Mouse (Mus musculus) erythroid progenitor cell, adult 5-6 weeks (primary cell): ENCODE measurements around the gene Slc25a22. TPM values are rescaled to one million over a fixed set of nuclear protein-coding genes. Genes with fewer than 3 reads are reported as not detected.

ENCODE experiments used
- ATAC-seq: replicated peaks from 2 replicates; pipeline ENCODE4 v1.8.0; 2016; ENCODE audit warnings: moderate number of reproducible peaks, mild to moderate bottlenecking, moderate TSS enrichment, inconsistent platforms; ENCODE audit not compliant: poor library complexity, low FRiP score, severe bottlenecking
- total RNA-seq, 2 experiments: library from RNA; stranded (forward) in 1 of 2; stranded (reverse) in 1 of 2; fragments of 150-400 nt in 1 of 2; fragments of 186-747, 209-891 nt in 1 of 2; gene quantifications; 2 replicates each; pipeline versions ENCODE4 v1.2.3 to v1.2.4; 2015 to 2017; ENCODE audit warnings: low replicate concordance in 2 of 2

The Slc25a22 gene
- total RNA-seq (2015; ENCODE audit: low replicate concordance) (28.5 and 37.3 TPM in 2 replicates), total RNA-seq (2017; ENCODE audit: low replicate concordance) (1.4 and 7.1 TPM in 2 replicates)

DNA sequence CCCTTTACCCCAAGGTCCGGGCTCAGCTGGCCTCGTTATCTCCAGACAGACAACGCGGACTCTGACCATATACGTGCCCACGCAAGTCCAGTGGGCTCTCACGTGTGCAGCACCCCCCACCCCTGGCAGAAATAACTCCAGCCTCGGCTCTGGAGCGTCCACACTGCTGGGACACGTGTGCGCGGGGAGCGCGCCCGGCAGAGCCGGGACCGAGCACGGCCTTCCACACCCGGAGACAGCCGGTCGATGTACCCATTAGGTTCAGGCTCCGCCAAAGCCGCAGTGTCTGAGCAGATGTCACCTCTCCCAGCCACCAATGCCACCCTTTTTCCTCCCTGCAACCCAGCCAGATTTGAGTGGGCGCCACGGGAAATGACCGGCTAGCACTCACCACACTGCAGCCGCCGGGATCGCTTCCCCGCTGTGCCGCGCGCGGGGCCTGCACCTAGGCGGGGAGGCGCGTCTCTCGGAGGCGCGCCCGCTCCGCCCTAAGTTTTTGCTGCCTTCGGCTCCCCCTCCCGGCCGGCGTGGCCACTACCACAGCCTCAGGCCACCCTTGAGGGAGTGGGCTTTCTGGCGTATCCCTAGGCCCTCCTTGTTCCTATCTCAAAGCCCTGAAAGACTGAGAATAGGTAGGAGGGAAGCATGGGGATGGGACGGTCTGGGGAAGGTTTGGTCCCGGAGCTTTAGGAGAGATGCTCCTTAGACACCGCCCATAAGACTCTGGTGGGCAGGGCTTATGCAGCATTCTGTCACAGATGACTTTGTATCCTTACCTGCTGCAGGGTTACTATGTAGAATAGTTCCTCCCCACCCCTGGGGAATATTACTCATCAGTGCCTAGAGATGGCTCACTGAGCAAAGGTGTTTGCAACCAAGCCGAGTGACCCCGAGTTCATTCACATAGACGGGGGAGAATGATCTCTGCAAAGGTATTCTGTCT, at the start of gene Slc25a22:
TSS of gene Slc25a22 (minus strand) at position 715 of the 943 bp plus-strand sequence.
- peak; percentile 75 for ATAC-seq

DNA sequence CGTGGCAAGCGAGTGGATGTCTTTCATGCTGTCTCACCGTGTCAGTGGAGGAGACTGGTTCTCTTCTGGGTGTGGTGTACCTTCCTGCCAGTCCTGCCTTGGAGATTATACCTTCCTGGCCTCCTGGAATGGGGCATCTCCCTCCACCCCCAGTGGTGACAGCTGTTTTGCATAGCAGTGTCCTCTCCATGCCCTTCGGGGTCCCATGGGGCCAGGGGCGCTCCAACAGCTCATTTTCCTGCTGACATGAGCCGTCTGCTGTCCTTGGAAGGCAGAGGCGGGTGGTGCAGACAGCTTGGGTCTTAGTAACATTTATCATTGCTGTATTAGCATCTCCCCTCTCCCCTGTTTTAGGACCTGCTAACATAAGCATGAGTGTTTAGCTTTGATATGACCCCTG, 49.4 kb upstream of the Slc25a22 start:
- ATAC-seq, result no peak

DNA sequence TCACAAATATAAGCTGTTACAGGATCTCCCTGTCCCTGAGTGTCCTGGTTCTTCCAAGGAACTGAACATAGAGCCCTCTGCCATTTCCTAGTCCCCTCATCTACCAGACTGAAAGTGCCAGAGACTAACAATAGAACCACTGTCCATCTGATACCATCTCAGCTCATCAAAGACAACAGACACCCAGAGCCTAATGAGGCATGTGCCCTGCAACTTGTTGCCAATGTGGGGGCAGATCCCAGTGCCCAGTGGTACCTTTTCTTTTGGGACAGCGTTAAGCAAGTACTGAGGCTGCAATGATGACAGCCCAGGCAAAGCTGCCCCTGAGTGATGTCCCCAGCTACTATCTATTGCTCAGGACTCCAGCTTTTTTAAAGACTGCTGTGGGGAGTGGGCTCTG, 48.5 kb upstream of the Slc25a22 start:
- no peak for ATAC-seq

- no peak for ATAC-seq
Observed at GRCm38 (mm10) chr7:141485606-141486005, 47.9 kb upstream of the Slc25a22 start.

- no peak for ATAC-seq
Observed at GRCm38 (mm10) chr7:141485186-141485585, 47.5 kb upstream of the Slc25a22 start.

- no peak for ATAC-seq
Observed at GRCm38 (mm10) chr7:141484186-141485120, 46.8 kb upstream of the Slc25a22 start.

DNA sequence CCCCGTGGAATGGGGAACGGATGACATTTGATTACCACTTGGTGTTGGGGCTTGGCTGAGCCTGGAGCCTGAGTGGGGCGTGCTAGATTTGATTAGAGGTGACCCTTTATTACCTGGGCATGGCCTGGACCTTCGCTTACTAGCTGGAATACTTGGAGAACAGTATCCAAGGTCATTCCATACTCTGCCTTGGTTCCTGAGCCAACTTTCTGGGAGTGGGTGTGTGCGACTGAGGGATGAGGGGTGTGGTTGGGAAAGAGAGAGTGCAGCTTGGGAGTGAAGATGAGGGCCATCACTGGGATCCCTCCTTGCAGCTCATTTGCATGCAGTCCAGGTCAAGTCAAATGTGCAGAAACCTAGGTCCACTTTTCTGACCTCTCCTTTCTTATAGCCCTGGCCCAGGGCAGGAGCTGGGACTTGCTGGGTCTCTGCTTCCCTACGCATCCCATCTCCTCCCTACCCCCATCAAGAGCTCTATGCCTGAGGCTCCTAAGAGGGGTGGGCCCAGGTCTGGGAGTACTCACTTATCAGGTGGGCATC, 45.5 kb upstream of the Slc25a22 start:
- no peak for ATAC-seq

GRCm38 (mm10) chr7:141482531-141483024, 44.9 kb upstream of the Slc25a22 start:
- ATAC-seq, result no peak

GRCm38 (mm10) chr7:141481498-141482401, 44.1 kb upstream of the Slc25a22 start:
- peak; percentile 43; the same call in 1 of the 2 replicates for ATAC-seq

- ATAC-seq, result peak; percentile 79
Observed at GRCm38 (mm10) chr7:141480842-141481497, 43.3 kb upstream of the Slc25a22 start.

GRCm38 (mm10) chr7:141478270-141478748, 40.6 kb upstream of the Slc25a22 start:
- no peak for ATAC-seq

DNA sequence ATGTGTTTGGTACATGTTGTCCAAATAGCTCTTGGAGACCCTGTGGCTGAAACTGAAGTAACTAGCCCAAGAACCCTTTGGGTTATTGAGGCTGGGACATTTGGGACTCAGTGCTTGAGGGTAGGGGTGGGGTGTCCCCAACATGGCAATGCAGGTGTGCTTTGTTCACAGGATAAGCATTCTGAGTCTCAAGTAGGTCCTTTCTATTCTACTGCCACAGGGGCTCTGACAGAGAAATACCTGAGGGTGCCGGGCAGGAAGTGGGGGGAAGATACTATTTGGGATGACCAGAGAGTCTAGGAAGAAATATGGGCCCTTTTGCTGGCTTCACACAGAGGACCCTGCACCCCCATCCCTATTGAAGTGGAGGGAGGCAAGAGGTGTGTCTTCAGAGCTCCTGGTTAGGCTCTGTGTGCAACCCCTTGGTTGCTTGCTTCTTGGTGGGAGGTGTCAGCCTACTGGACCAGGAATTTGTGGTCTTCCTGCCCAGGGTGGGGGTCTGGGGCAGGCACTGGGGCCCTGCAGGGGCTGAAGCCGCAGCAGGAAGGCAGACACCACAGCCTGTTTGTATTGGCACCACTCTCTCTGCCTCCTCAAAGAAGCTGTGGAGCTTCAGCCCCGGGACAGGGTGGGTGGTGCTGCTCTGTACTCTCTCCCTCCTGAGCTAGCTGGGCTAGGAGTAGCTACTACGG, 40.0 kb upstream of the Slc25a22 start:
- ATAC-seq, result no peak

DNA sequence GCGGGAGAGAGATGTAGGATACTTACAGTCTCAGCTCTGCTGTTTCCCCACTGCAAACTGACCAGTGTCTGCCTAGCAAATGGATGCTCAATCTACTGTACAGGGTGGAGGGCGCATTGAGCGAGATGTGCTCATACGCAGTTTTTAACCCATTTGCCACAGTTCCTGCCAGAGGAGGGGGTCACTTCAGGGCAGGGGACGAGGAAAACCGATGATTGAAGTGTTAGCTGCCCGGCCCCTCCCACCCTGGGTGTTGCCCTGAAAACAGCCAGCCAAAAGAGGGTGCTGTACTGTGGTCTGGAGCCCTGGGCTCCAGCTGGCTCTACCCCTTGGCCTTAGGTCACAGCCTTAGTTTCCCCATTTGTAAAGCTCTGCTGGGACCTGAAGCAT, 39.3 kb upstream of the Slc25a22 start:
- ATAC-seq, result no peak

DNA sequence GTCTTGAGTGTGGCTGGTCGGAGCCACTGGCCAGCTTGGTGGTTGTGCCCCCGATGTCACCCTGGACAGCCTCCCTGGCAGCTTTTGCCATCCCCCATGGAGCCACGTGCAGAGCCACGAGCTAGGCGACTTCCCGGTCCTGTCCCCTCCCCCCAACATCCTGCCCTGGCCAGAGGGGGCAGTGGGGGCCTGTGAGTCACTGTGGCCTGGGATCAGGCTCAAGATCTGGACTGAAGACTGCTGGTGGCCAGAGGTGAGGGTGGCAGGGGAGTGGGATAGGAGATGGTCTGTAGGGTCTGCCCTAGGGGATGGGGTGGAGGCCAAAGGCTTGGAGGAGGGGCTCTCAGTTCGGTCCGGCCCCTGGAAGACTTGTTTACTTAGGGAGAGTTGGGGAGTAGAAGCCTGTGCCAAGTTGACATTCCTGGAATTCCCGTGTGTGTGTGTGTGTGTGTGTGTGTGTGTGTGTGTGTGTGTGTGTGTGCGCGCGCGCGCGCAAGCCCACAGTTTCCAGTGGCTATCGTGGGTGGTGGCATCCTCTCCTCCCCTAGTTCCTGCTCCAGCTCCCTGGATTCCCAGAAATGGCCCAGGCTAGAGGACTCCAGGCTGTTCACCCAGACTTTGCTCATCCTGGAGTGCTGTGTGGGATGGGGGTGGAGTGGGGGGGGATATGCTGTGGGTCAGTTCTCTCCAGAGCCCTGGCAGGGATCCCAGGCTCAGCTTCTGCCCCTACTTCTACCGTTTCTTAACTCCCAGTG, 38.7 kb upstream of the Slc25a22 start:
- no peak for ATAC-seq

- ATAC-seq, result no peak
Observed at GRCm38 (mm10) chr7:141475805-141476158, 38.1 kb upstream of the Slc25a22 start.

DNA sequence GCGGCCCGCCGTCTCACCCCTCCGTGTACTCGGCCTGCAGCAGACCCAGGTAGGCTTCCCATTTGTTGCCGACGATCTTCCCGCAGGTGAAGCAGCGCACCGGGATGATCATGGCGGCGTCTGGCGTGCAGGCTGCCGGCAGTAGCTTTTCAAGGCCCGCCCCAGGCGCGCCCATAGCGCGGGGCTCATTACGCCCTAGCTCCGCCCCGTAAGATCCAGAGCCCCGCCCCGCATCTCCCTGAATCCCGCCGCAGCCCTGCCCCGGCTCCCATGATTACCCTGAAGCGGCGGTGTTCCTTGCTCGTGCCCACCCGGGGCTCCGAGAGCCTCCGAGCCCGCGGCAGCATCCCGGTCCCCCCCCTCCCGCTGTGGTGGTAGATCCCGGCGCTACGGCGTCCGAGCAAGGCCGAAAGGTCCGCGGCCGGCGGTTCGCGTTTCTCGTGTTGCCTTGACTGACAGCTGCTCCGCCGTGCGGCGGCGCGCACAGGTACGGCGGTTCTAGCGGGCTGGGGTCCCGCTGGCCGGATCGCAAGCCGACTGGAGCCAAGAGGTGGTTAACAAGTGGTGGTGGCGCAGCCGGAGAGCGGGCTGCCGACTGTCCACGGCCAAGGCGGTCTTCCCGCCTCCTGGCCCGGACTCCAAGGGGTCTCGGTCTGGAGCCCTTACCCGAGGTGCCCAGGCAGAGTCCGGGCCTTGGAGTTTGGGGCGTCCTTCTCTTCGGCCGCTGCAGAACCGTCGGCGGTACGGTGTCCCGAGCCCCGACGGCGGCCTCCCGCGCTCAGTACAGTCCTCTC, 37.5 kb upstream of the Slc25a22 start, which contains the start of the genes Polr2l and Tspan4:
TSS of gene Polr2l (minus strand) at position 122 of the 794 bp plus-strand sequence.
TSS of gene Tspan4 (plus strand) at position 230 of the 794 bp plus-strand sequence.
- peak; percentile 85 for ATAC-seq
